Mouse (Mus musculus) liver, adult 2 months (tissue): ENCODE measurements around the gene Etv1.

Experiments used
- CTCF ChIP-seq: fragments of 200-500 bp; IDR thresholded peaks from 2 replicates; pipeline ENCODE4 v1.5.1; 2011; ENCODE audit warnings: low read depth, low read length, control low read depth
- POLR2A ChIP-seq: fragments of 200-500 bp; IDR thresholded peaks from 2 replicates; pipeline ENCODE4 v1.6.1; 2011; ENCODE audit warnings: low read length, control low read depth; ENCODE audit not compliant: insufficient read depth; ENCODE audit errors: extremely low read depth

DNA sequence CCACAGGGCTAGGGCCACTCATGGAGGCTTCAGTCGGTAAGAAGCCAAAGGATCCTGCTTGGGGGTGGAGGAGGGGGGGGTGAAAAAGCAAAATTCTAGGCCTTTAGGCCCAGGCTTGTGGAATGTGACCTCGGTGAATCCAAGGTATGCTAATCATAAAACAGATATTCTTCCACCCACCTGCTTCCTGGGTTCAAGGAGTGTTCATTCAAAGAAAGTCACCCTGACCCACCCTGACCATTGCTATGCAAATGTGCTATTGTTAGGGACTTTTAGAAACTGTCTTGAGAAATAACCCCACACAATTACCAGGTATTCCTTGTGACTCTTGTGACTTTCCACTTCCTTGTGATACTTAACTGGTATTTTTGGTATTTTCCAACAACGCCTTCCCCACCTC is 49.5 kb upstream of the Etv1 start:
- TF ChIP-seq CTCF (no peak), POLR2A (no peak)
